Mouse (Mus musculus) ZHBTc4 (cell line): ENCODE data around the gene Fam160a1.
A peak's percentile ranks its signal among the peaks of the same experiment; 100 is the strongest.

Experiments
- DNase-seq: peaks from one replicate; pipeline ENCODE4 v3.0.0-alpha.2; 2011; ENCODE audit warnings: low read depth, low spot score

The Fam160a1 gene

DNA sequence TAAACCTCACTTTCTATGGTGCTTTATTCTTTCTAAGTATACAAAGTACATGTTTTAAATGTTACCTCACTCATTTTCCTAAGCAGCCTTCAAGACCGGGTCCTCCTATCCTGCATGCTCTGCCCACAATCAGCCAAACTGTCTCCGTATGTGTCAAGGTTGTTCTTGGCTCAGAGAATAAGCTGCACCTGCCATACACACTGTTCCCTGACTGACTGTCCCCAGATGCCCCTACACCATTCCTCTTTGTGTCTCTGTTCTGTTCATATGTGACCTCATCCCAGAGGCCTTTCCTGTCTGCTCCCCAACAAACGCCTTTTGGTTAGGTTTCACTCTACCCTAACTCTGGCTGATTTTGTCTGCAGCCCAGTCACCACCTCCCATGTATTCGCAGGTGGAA is 10.2 kb upstream of the Fam160a1 start:
- no peak for DNase-seq

DNA sequence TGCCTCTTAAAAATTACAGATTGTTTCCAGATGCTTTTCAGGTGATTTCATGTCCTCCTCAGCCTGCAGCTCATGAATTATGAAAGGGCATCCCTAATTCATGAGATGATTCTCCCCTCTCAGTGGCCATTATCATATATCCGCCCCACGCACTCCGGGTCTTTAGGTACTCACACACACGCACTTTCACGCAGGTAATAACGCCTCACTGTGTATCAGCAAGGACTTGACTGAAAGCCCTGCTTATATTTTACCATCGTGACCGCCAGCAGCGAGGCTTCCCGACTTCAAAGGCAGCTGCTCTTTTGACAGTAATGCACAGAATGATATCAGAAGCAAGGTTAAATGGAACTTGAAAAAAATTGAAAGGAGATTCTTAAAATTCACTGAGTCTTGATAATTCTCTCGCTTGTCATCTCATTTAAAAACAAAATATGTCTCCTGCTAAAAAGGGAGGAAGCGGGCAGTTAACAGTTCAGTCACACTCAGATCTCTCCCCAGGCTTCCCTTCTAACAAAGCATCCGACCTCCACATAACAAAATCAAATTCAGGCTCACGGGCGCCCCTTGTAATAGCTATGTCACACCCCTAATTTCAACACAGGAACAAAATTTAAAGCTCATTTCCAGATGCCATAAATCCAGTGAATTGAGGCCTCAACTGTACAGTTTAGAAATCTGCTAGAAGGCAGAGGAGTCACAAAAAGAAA is 3.9 kb upstream of the Fam160a1 start:
- DNase-seq = no peak

DNA sequence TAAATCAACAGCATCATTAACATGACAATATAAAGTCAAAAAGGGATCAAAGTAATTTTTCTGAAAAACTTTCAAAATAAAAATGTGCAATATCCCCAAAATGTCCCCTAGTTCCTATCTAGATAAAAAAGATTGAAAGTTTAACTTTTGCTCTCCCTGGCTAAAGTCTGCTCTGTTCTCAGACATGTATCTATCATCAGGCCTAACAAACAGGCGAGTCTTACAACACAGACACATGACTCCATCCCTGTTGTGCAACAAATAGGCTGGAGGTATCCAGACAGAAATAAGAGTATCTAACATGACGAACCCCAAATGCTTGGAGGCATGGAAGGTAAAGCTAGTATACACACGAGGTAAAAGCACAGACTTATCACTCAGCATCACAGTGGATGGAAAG is 2.2 kb upstream of the Fam160a1 start:
- no peak for DNase-seq

DNA sequence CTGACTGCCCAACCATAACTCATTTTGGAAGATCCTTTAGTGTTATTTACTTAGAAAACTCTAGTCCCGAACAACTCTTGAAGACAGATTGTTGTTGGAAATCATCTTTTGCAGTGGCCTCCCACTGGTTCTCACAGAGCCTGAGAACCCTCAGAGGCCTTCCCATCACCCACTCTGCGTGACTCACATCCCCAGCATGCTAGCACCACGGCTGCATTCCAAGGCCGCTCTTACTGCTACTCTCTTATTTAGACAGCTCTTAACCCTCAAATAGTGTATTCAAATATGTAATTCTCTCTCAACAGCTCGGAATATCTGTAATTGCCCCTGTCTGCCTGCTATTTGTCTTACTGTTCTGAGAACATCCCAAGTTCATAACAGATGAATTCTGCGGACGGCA is 2.9 kb downstream of the Fam160a1 start:
- DNase-seq = no peak

DNA sequence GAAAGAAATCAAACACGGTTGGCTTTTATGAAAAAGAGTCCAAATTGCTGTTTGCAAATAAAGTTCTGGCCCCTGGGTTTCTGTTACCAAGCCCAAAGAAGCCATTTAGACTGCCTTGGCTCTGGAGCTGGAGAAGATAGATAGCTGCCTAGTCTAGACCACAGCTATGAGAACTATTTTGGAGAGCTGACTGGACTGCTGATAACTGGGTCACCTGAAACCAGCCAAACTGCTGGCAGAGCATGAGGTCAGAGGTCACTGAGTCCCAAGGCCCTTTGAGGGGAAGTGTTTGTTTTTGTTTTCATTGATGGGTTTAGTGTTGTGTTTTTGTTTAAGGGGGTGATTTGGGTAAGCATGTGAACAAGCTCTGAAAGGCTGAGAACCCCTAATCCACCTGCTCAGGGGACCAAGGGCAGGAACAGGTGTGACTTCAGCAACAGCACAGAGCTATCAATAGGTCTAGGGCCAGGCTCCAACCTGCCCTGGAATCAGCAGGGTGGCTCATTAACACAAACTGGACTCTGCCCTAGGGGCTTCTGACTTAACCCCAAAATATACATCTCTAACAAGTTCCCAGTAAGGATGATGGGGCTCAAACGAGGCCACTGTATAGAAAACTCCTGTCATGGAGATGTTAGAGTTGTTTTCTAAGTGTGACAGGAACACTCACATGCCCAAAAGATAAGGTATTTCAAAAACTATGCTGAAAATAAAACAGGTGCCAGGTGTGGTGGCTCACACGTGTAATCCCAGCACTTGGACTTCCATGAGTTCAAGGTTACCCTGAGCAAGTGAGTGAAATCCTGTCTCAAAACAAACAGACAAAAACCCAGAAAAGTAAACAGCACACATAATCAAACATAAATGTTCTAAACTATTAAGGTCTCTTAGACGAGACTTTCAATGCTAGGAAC is 3.7 kb downstream of the Fam160a1 start:
- DNase-seq = no peak

DNA sequence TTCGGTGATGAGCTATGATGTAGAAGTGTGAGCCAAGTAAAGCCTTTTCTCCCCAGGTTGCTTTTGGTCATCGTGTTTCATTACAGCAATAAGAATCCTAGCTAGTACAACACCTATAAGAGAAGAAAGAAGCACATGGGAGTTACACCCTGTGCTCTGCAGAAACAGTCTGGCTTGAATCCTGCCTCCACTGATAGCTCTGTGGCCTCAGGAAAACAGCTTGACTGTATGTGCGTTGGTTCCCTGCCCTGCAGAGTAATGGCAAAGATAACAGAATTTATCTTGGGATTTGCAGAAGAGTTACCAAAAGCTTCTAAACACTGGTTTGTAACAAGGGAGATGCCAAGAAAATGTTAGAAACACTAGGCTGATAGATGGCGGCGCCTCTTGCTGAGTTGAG is 5.1 kb downstream of the Fam160a1 start:
- DNase-seq = no peak

DNA sequence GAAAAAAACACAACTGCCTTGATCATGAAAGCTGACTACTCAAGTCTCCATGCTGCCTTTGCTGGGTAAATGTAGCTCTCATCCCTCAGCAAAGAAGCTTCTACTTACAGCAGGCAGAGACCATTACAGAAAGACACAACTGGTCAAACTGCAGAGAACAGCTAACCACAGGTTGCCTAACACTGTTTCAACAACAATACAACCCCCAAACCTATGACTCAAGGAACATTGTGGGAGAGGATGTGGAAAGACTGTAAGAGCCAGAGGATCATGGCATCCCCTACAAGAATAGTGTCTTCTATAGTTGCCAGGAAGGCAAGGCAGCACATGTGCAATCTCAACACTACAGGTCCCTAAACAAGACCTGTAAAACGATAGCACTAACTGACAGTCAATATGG is 23.9 kb downstream of the Fam160a1 start:
- DNase-seq = no peak

DNA sequence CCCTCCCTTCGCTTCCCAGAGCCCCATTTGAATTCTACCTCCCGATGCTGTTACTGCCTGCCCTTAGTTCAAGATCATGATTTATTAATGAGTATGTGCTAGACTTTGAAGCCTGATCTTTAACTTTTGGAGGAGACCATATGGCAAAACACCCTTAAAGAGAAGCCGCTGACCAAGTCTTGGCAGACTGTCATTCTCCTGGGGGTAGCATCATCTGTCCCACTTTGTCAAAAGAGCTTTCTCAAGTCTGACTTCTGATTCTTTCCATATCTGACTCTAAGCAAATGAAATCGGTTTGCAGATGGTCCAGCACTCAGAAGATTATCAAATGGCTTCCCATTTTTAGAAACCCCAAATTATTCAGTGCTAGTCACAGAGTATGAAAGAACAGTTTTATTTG is 27.3 kb downstream of the Fam160a1 start:
- DNase-seq = no peak

DNA sequence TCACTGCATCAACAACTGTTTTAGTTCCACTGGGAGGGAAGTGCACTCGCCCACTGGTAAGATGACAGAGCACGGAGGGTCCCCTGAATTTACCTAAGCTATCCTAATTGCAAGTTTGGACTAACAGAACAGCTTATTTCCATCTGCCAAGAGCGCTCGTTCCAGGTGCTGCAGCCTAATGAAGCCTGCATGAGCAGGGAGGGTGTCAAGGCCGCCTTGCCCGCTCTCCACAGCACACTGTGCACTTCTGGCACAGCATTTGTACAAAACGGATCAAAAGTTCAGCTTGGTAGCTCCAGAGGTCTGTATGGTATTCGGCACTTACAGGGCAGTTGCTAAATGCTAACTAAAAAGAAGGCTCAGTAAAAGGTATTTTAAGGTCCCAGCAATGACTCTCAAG is 30.6 kb downstream of the Fam160a1 start:
- DNase-seq = no peak

DNA sequence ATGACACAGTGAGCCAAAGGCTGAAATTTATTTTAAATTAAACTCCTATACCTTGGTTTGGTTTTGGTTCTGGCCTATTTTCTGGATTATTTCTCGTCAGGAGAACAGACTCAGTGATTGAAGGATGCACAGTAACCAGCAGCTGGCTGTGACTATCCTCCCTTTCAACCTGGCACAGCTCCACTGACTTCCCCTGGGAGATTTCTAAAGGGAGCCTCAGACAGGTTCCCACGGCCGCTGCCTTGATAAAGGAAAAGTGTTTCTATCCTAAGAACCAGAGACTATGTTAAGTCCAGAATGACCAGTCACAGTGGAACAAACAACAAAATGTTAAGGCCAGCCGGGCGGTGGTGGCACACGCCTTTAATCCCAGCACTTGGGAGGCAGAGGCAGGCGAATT is 36.2 kb downstream of the Fam160a1 start:
- DNase-seq = no peak

DNA sequence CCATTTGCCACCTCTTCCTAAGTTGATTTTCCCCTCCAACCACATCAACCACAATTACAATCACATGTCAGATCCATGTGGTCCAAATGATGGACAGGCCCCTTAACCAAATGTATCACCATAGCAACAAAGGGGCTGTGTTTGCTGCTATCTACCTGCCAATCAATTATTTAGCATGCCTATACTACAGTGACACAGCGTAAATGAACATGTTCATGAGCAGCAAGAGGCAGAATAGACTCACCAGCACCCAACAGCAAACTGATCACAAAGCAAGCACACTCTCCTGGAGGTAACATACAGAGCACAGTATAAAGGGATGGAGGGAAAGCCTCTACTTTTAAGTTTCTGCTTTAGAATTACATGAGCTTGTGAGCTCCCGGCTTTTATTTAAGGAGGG is 36.8 kb downstream of the Fam160a1 start:
- DNase-seq = no peak

DNA sequence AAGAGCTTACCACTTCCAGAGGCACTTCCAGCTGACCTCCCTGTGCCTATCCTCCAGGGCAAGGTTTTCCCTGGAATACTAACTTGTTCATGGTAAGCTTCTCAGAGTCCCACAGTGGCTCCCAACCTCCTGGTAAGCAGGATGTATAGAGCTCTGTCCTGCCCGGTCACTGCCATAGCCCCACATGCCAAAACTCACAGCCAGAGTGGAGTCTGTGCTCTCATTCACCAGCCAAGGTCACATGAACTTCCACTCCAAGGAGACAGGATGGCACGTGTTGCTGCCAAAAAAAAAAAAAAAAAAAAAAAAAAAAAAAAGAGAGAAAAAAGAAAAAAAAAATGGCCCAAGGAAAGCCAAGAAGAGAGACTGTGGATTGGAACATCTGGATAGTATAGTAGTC is 39.2 kb downstream of the Fam160a1 start:
- DNase-seq = no peak

DNA sequence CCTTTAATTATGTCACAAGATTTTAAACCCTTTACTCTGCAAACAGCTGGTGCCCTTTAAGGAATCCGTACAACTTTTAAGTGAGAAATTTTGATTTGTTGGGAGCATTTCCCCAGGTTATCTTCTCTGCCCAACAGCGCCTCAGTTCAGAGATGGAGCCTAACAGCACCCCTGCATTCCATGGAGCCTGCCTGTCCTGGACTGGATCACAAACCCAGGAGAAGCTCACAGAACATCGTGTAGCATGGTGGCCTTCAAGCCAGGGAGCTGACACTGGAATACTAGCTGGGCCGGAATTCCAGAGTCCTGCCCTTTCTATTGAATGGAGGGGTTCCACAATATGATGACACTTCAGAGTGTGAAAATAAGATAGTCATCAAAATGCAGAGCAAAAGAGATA is 39.7 kb downstream of the Fam160a1 start:
- no peak for DNase-seq

DNA sequence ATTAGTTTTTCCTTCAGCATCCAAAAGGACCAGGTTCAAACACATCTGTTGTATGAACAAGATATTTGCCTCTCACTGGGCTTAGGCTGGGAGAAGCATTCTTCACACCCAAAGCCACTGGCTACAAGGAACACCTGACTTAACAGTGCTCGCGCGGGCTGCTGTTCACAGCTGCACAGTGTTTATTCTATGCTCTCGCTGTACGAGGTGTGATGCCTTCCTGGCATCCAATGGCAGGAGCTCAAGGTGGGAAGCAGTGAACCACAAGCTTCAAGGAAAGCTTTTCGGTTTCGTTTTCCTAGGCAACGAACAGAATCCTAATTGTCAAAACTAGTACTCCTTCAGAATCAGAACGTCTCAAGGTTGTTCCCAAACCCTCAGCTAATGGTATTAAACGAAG is 40.4 kb downstream of the Fam160a1 start:
- DNase-seq = no peak

DNA sequence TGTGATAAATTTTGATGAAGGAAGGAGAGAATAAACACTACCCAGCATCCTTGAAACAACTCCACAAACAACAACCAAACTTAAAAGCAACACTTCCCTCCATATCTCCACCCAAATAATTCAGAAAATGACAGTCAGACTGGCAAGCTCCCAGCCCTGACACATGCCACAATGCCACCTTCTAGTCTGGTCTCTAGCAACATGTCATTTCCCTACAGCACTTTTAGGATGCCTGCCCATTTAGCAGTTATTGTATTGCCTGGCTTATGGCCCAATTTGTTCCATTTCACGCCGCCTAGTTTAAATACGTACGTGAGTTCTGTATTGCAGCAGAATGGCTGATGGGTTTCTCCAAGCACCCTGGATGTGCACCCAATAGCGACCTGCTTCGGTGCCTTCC is 41.0 kb downstream of the Fam160a1 start:
- no peak for DNase-seq

DNA sequence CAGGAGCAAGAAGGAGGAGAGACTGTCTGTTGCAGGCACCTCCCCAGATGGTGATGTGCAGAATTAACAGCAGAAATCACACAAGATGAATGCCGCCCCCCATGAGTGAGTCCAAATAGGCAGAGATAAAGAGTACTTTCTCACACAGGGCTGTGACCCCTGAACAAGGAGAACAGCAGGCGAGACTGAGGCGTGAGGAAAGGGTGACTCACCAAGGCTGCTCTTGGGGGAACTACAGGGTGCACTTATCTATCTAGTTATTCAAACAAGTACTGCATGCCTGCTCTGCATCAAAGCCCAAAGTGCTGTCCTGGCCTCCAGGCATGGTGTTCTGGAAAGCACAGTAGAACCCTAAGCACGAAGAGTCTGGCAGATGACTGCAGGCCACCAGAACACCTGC is 43.2 kb downstream of the Fam160a1 start:
- no peak for DNase-seq

DNA sequence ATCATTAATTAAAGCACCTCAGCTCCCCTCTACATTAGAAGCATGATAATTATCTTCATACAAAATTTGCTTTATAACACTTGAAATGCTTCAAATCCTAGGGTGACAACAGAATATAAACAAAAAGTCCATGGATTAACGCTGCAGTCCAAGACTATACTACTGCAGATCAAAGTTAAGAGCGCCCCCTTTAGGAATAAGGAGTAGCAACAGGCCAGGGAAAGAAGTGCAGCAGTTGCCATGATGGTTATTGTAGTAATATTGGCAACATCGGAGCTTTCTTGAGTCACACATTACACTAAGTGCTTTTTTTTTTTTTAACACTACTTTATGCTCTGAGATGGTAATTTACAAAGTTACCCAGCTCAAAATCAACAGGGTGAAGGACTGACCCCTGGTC is 43.7 kb downstream of the Fam160a1 start:
- DNase-seq = peak; percentile 18

DNA sequence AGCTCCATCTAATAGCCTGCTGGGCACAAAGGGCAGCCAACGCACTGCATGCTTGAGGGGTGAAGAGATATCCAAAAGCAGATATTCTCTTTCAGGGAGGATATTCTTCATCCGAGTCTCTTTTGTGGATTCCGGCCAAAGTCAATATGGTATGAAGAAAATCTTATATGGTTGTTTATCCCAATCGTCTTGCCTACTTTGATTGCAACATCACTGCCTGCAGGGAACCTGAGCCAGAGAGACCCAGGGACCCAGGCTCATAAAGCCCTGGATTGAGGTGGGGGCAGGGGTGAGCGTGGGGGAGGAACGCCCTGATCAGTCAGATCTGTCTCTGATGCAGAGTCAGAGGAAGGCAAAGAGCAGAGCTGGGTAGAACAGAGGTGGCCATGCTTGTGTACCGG is 52.2 kb downstream of the Fam160a1 start:
- DNase-seq = no peak

DNA sequence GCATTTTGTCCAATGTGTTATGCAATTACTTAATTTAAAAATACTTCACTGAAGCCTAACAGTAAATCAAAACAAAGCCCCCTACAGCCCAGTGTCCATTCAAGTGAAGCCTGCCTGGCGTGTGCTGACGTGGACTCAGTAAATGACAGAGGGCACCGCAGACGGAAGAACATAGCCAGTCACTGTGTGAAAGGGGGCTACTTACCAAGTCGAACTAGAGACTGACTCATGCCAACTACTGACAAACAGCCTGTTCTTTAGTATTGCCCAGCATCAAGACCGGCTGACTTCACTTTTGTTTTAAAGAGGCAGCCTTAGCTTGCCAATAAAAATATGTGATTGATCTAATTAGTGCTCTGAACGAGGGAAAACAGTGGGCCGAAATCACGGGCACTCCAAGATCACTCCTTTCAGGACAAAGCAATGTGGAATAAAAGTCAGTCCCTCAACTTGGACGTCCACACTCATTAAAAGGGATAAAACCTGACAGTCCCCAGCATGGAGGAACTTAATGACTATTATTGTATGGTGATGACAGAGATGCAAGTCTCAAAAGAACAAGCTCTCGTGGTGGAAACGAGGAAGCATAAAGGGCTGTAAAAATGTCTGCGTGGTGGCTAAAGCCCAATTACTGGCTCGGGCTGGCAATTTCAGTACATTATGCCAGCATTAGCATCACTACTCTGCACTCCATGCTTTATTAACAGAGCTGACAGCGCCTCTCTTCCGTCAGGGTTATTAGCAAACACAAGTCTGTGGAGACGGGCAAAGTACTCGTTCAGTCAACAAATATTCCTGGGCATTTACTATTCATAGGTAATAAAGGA is 52.9 kb downstream of the Fam160a1 start:
- no peak for DNase-seq

DNA sequence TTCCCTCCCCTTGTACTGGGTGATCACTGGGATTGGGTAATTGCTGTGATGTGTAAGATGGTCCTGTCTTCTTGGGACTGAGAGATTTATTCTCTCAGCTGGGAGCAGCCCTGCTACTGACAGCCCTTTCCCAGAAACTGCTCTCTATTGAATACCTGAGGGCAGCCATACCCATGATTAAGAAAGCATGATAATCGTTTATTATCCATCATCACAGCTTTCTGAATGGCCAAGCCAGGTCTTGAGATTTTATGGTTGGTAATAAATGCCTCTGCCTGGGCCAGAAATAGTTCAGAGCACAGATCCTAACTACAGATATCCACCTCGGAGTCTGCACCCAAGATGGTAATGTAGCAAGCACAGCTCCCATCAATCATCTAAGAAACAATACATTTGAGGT is 59.1 kb downstream of the Fam160a1 start:
- DNase-seq = no peak

DNA sequence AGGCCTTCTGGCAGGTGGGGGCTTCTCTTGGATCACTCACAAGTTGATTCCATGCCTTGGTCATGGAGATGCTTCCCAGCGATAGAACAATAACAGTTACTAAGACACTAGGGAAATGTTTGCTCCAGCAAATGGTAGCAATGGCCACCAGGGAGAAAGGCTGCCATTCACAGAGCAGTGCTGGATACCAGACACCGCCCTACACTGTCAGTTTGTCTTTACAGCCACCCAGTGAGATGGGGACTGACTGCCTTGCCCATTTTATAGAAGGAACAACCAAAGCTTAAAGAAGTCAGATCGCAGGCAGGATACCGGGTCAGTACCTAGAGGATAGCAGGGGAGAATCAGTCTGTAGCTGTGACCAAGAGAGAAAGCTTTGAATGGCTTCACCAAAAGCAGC is 59.7 kb downstream of the Fam160a1 start:
- no peak for DNase-seq

DNA sequence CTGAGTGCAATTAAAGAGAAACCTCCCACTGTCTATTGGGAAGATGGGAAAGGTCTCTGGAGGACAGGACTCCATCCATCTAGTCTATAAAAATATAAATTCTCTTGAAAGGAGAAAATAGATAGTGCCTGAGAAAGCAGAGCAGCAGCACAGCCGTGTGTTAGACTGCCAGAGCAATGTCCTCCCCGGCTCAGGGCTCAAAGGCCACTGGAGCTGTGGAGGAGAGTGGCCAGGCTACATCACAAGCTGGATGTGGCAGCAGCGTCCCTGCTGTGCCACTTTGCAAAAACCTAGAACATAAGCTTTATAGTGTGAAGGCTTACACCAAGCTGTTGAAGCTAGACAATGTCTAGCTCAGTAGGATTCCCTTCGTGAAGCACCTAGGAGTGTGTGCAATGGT is 67.7 kb downstream of the Fam160a1 start:
- DNase-seq = no peak
